Mouse (Mus musculus) ES-E14 (cell line): ENCODE measurements around the gene Itsn1.

Experiments
- CHD2 ChIP-seq: IDR thresholded peaks from 2 replicates; pipeline ENCODE4 v1.6.1; 2014; ENCODE audit warnings: mild to moderate bottlenecking, low read depth, low read length, inconsistent platforms
- HCFC1 ChIP-seq: IDR thresholded peaks from 2 replicates; pipeline ENCODE4 v1.6.1; 2012; ENCODE audit warnings: low read length, inconsistent platforms, borderline replicate concordance; ENCODE audit not compliant: insufficient read depth
- MAFK ChIP-seq: IDR thresholded peaks from 2 replicates; pipeline ENCODE4 v1.6.1; 2014; ENCODE audit warnings: mild to moderate bottlenecking, low read depth, low read length, inconsistent platforms; ENCODE audit not compliant: insufficient read depth
- ZC3H11A ChIP-seq: IDR thresholded peaks from 2 replicates; pipeline ENCODE4 v1.6.1; 2012; ENCODE audit warnings: low read depth, mild to moderate bottlenecking, inconsistent platforms, low read length, borderline replicate concordance
- ZNF384 ChIP-seq: IDR thresholded peaks from 2 replicates; pipeline ENCODE4 v1.6.1; 2012; ENCODE audit warnings: low read depth, low read length, inconsistent platforms

DNA sequence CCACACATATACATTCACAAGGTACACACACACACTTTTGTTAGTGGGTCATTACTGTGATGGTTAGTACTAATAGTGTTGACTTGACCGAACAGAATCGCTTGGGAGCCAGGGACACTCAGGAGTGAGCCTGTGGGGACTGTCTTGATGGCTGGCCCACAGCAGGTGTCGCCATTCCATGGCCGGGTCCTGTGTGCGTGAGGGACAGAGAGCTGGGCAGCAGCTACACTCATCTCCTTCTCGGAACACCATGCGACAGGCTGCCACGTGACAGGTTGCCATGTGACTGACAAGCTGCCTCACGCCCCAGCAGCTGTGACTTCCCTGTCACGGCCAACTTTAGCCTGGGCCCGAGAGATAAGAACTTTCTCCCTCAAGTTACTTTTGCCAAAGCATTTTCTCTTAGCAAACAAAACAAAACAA lies 12.1 kb upstream of the Itsn1 start:
- TF ChIP-seq HCFC1 (no peak), CHD2 (no peak), ZNF384 (no peak), MAFK (no peak), ZC3H11A (no peak)
